Mouse (Mus musculus): ENCODE measurements around the gene Pyroxd1. TPM values are rescaled to one million over a fixed set of nuclear protein-coding genes. Genes with fewer than 3 reads are reported as not detected.
"Not testable (repeated sequence)": the region's sequence is repeated elsewhere in the genome, so short reads cannot be mapped to it uniquely, and the experiment has no call there.

Gene Pyroxd1
- polyA plus RNA-seq, 1 experiment from 2014 or later: 25.2 TPM

GRCm38 (mm10) chr6:142347431-142348385, 2.3 kb downstream of the Pyroxd1 start:
- Histone ChIP-seq H3K4me2 (replicated peaks) (no peak overlapping the region), H3K9me3 (no peaks in the 10 kb centered on the region), H3K4me3 (no peak overlapping the region), H3K27me3 (no peaks in the 10 kb centered on the region), H3K9ac (replicated peaks) (no peak overlapping the region), H3K4me1 (peaks cover 12% of the 10 kb centered on the region), H3K36me3 (peaks cover 40% of the 10 kb centered on the region), H3K27ac (replicated peaks) (no peak overlapping the region)
- 69% methylated on average over 11 of the region's 11 CpGs for WGBS
- no peak for ATAC-seq (replicated peaks)

- peaks cover 71% of the 10 kb centered on the region for H3K36me3 ChIP-seq
- H3K4me2 ChIP-seq (replicated peaks); H3K9ac ChIP-seq (replicated peaks); H3K4me3 ChIP-seq; H3K4me1 ChIP-seq; ATAC-seq (replicated peaks); H3K27ac ChIP-seq (replicated peaks); H3K27me3 ChIP-seq; H3K9me3 ChIP-seq: not testable (repeated sequence)
- WGBS: 92% methylated on average over 3 of the region's 3 CpGs
Measured at GRCm38 (mm10) chr6:142352099-142352498, 6.6 kb downstream of the Pyroxd1 start.

GRCm38 (mm10) chr6:142357106-142357505, 11.7 kb downstream of the Pyroxd1 start:
- H3K36me3 ChIP-seq: peaks cover 79% of the 10 kb centered on the region
- no peaks in the 10 kb centered on the region for H3K9me3 ChIP-seq
- no peak overlapping the region for H3K27ac ChIP-seq (replicated peaks)
- ATAC-seq (replicated peaks): no peak
- H3K4me2 ChIP-seq (replicated peaks): no peak overlapping the region
- H3K4me1 ChIP-seq: no peaks in the 10 kb centered on the region
- H3K4me3 ChIP-seq: no peak overlapping the region
- no peak overlapping the region for H3K9ac ChIP-seq (replicated peaks)
- WGBS: 77% methylated on average over 7 of the region's 7 CpGs
- H3K27me3 ChIP-seq: no peaks in the 10 kb centered on the region

- peaks cover 80% of the 10 kb centered on the region for H3K36me3 ChIP-seq
- no peak overlapping the region for H3K4me2 ChIP-seq (replicated peaks)
- H3K27ac ChIP-seq (replicated peaks): no peak overlapping the region
- H3K9ac ChIP-seq (replicated peaks): no peak overlapping the region
- no peak overlapping the region for H3K4me3 ChIP-seq
- no peaks in the 10 kb centered on the region for H3K4me1 ChIP-seq
- no peak for ATAC-seq (replicated peaks)
- no peaks in the 10 kb centered on the region for H3K27me3 ChIP-seq
- 92% methylated on average over 6 of the region's 6 CpGs for WGBS
- H3K9me3 ChIP-seq: no peaks in the 10 kb centered on the region
Measured at GRCm38 (mm10) chr6:142362036-142362435, 16.6 kb downstream of the Pyroxd1 start.

- ATAC-seq (replicated peaks): no peak
- no peaks in the 10 kb centered on the region for H3K4me1 ChIP-seq
- peaks cover 78% of the 10 kb centered on the region for H3K36me3 ChIP-seq
- no peak overlapping the region for H3K4me2 ChIP-seq (replicated peaks)
- H3K9me3 ChIP-seq: no peaks in the 10 kb centered on the region
- H3K9ac ChIP-seq (replicated peaks): no peak overlapping the region
- H3K27me3 ChIP-seq: no peaks in the 10 kb centered on the region
- H3K27ac ChIP-seq (replicated peaks): no peak overlapping the region
- H3K4me3 ChIP-seq: no peak overlapping the region
- WGBS: 68% methylated on average over 9 of the region's 9 CpGs
Measured at GRCm38 (mm10) chr6:142363019-142363576, 17.6 kb downstream of the Pyroxd1 start.

GRCm38 (mm10) chr6:142365742-142366472, 20.5 kb downstream of the Pyroxd1 start:
- peaks cover 64% of the 10 kb centered on the region for H3K36me3 ChIP-seq
- no peak overlapping the region for H3K4me2 ChIP-seq (replicated peaks)
- no peak overlapping the region for H3K27ac ChIP-seq (replicated peaks)
- no peaks in the 10 kb centered on the region for H3K9me3 ChIP-seq
- 90% methylated on average over 8 of the region's 8 CpGs for WGBS
- no peaks in the 10 kb centered on the region for H3K4me1 ChIP-seq
- no peak for ATAC-seq (replicated peaks)
- no peaks in the 10 kb centered on the region for H3K27me3 ChIP-seq
- no peak overlapping the region for H3K9ac ChIP-seq (replicated peaks)
- no peak overlapping the region for H3K4me3 ChIP-seq

- H3K4me2 ChIP-seq (replicated peaks): no peak overlapping the region
- H3K4me1 ChIP-seq: no peaks in the 10 kb centered on the region
- no peaks in the 10 kb centered on the region for H3K9me3 ChIP-seq
- no peak overlapping the region for H3K27ac ChIP-seq (replicated peaks)
- no peaks in the 10 kb centered on the region for H3K27me3 ChIP-seq
- H3K4me3 ChIP-seq: no peak overlapping the region
- H3K36me3 ChIP-seq: peaks cover 62% of the 10 kb centered on the region
- H3K9ac ChIP-seq (replicated peaks): no peak overlapping the region
- ATAC-seq (replicated peaks): no peak
- 92% methylated on average over 10 of the region's 10 CpGs for WGBS
Measured at GRCm38 (mm10) chr6:142366473-142367018, 21.1 kb downstream of the Pyroxd1 start.

GRCm38 (mm10) chr6:142367565-142367964, 22.1 kb downstream of the Pyroxd1 start:
- WGBS: 91% methylated on average over 3 of the region's 3 CpGs
- no peak overlapping the region for H3K9ac ChIP-seq (replicated peaks)
- no peaks in the 10 kb centered on the region for H3K4me1 ChIP-seq
- H3K9me3 ChIP-seq: no peaks in the 10 kb centered on the region
- no peak for ATAC-seq (replicated peaks)
- H3K4me2 ChIP-seq (replicated peaks): no peak overlapping the region
- no peak overlapping the region for H3K4me3 ChIP-seq
- no peaks in the 10 kb centered on the region for H3K27me3 ChIP-seq
- H3K27ac ChIP-seq (replicated peaks): no peak overlapping the region
- peaks cover 61% of the 10 kb centered on the region for H3K36me3 ChIP-seq

- H3K4me3 ChIP-seq: no peak overlapping the region
- WGBS: 91% methylated on average over 3 of the region's 3 CpGs
- H3K9me3 ChIP-seq: no peaks in the 10 kb centered on the region
- no peak for ATAC-seq (replicated peaks)
- no peak overlapping the region for H3K4me2 ChIP-seq (replicated peaks)
- H3K4me1 ChIP-seq: no peaks in the 10 kb centered on the region
- H3K27me3 ChIP-seq: no peaks in the 10 kb centered on the region
- H3K9ac ChIP-seq (replicated peaks): no peak overlapping the region
- no peak overlapping the region for H3K27ac ChIP-seq (replicated peaks)
- peaks cover 52% of the 10 kb centered on the region for H3K36me3 ChIP-seq
Measured at GRCm38 (mm10) chr6:142369568-142369967, 24.1 kb downstream of the Pyroxd1 start.

- Histone ChIP-seq H3K4me3 (no peak overlapping the region), H3K9me3 (no peaks in the 10 kb centered on the region), H3K27me3 (no peaks in the 10 kb centered on the region), H3K4me1 (no peaks in the 10 kb centered on the region), H3K9ac (replicated peaks) (no peak overlapping the region), H3K27ac (replicated peaks) (no peak overlapping the region), H3K4me2 (replicated peaks) (no peak overlapping the region), H3K36me3 (peaks cover 23% of the 10 kb centered on the region)
- no peak for ATAC-seq (replicated peaks)
- WGBS: 69% methylated on average over 1 of the region's 1 CpGs
Measured at GRCm38 (mm10) chr6:142377081-142377480, 31.6 kb downstream of the Pyroxd1 start.

- no peak overlapping the region for H3K27ac ChIP-seq (replicated peaks)
- no peaks in the 10 kb centered on the region for H3K4me1 ChIP-seq
- WGBS: 90% methylated on average over 8 of the region's 8 CpGs
- H3K9ac ChIP-seq (replicated peaks): no peak overlapping the region
- H3K4me3 ChIP-seq: no peak overlapping the region
- no peak overlapping the region for H3K4me2 ChIP-seq (replicated peaks)
- no peaks in the 10 kb centered on the region for H3K27me3 ChIP-seq
- no peak for ATAC-seq (replicated peaks)
- H3K36me3 ChIP-seq: peaks cover 18% of the 10 kb centered on the region
- no peaks in the 10 kb centered on the region for H3K9me3 ChIP-seq
Measured at GRCm38 (mm10) chr6:142378576-142379330, 33.3 kb downstream of the Pyroxd1 start.
